Mouse (Mus musculus): ENCODE data around the gene Klhdc10. TPM values are rescaled to one million over a fixed set of nuclear protein-coding genes. Genes with fewer than 3 reads are reported as not detected.
"Not testable (repeated sequence)": the region's sequence is repeated elsewhere in the genome, so short reads cannot be mapped to it uniquely, and the experiment has no call there.

The Klhdc10 gene
- 100 to 1,000 TPM; 132 to 157 TPM for total RNA-seq (2021)
- long read RNA-seq, full-length matches to known transcripts, result 12 of 25 reads
- long read RNA-seq, partial matches to known transcripts, result 2 of 25 reads
- long read RNA-seq, other reads (novel, unspliced or antisense), result 11 of 25 reads

DNA sequence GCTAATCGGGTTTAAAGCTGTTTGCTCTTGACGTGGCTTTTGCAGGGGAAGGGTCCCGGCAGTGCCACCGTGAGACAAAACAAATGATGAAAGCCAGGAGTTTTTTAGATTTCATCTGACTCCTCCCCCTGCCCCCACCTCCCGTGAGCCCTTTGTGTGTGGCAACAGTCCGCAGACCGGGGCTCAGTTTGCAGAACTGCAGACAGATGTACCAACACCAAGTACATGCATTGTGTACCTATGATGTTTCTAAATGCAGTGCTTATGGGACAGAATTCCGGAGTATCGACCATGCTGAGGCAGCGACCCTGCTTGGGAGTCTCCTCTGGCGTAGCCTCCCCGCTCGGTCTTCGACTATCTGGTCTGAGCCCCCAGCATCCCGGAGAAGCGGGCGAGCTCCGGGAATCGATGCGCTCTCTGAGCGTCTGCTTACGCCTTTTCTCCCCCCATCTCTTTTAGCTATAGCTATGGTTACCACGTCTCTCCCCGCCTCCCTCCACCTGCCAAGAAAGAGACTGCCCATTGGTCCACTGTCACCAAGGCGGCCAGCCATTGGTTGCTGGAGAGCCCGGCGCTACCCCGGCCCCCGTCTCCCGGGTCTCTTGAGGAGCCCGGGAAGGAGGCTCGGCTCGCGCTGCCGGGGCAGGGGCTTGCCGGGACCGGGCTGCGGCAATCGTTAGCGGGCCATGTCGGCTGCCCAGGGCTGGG is at the start of gene Klhdc10:
Gene Klhdc10, plus strand, starts transcription at position 561 of the 708 bp plus-strand sequence.
- DNase-seq (ENCODE audit: low spot score in 2 of 2), result peak; percentile 100

DNA sequence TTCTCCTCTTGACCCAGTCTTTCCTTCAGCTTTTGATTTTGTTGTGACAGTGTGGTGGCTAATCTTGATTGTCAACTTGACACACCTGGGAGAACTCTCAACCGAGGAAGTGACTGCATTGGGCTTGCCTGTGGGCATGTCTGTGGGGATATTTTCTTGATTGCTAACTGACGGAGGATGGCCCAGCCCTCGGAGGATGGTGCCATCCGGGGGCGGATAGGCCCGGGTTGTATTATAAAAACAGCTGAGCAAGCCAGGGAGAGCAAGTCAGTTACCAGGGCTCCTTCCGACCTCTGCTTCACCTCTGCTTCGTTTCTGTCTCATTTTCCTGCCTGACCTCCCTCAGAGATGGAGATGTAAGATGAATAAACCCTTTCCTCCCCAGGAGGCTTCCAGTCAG is 48.9 kb upstream of the Klhdc10 start:
- no peak for DNase-seq (ENCODE audit: low spot score in 2 of 2)

DNA sequence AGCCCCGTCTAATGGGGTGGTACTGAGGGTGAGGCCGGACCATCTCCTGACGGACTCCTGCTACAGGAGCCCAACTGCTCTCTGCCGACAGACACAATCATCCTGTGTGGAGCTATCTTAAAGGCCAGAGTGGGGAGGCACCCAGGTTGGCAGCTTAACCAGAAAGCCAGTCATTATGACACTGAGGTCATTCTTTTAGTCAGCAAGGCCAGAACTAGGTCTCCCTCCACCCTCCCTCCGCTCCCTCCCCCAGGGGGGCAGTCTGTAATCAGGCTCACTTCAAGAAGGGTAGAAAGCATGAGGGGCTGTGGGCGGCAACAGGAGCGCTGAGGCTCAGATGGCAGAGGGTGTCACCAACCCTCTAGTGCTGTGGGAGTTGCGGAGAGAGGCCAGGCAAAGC is 48.0 kb upstream of the Klhdc10 start:
- no peak for DNase-seq (ENCODE audit: low spot score in 2 of 2)

DNA sequence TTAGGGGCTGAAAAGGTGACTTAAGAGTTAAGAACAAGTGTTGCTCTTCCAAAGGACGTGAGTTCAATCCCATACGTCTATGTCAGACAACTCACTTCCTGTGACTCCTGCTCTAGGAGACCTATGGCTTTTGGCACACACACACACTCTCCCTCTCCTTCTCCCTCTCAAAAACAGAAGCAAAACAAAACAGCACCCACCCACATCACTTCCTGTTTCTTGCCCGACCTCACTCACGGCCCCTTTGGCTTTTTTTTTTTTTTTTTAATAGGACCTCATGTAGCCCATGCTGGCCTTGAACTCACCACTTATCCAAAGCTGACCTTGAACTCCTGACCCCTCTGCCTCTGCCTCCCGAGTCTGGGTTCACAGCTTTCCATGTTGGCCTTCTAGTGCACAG is 46.9 kb upstream of the Klhdc10 start:
- no peak for DNase-seq (ENCODE audit: low spot score in 2 of 2)

DNA sequence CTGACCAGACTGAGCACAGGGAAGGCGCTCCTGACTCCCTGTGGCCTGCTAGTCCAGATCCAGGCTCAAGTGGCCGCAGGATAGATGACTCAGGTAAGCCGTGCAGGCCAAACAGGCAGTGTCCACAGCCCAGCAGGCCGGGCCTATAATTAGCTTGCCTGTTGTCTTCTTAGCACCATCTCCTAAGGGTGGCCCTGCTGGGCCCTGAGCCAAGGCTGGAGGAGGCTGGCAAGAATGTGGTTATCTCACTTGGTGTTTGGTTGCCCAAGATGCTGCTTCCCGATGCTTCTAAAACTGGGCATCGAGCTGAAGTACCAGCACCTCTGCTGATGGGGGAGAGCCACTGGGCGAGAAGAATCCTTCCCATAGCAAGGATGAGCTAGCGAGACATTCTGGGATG is 46.0 kb upstream of the Klhdc10 start:
- no peak for DNase-seq (ENCODE audit: low spot score in 2 of 2)

DNA sequence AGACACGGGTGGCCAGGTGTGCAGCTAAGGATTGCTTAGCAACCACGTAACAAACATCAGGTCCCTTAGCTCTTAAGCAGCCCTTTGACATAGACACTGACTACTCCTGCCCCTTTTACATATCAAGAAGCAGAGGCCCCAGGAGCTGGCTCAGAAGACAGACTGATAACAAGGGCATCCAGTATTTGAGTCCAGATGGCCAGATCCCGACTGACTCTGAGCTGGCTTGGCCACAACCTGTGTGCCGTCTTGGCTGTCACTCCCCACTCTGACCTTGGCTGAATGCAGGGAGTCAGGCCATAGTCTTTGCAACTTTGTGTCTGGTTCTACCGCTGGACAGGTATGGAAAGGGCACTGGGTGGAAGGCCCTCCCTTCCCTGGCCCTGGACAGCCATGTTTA is 45.5 kb upstream of the Klhdc10 start:
- DNase-seq (ENCODE audit: low spot score in 2 of 2), result no peak

DNA sequence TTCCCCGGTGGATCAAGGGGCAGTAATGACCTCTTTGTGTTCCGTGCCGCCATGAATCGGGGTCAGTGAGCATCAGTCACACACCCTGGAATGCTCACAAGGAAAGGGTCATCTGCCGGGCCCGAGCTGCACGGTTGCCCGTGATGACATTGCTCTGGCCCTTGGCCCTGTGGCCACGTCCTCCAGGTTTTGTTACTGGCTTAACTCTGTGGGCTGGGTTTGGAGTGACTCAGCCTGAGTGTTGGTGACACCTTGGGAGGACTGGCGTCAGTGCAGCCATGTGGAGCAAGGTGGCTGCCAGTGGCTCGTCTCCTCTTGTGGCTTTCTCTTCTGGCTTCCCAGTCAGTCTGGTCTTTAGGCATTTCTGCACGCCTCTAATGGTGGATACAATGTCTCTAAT is 45.0 kb upstream of the Klhdc10 start:
- DNase-seq (ENCODE audit: low spot score in 2 of 2), result no peak

DNA sequence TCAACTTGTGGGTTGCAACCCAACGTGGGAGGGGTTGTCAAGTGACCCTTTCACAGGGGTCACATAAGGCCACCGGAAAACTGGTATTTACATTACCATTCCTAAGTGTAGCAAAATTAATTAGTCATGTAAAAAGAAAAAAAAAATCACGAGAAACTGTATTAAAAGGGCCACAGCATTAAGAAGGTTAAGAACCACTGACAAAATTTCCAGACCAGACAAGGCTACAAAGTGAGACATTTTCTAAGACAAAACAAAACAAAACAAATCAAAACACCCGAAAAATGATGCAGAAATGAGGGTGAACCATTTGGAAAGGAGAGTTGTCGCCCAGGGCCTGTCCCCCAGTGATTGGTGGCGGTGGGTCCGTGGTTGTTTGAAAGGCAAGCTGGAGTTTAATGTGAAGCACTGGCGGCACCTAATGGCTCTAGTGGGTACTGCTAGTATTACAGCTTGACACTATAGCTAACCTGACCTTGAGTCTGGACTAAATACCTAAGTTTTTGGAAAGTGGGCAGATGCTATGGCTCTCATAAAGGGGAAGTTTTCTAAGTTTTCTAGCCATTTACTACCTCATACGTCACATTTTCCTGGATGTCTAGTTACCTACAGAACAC is 44.0 kb upstream of the Klhdc10 start:
- peak; percentile 86 to 91 for DNase-seq (ENCODE audit: low spot score in 2 of 2)

DNA sequence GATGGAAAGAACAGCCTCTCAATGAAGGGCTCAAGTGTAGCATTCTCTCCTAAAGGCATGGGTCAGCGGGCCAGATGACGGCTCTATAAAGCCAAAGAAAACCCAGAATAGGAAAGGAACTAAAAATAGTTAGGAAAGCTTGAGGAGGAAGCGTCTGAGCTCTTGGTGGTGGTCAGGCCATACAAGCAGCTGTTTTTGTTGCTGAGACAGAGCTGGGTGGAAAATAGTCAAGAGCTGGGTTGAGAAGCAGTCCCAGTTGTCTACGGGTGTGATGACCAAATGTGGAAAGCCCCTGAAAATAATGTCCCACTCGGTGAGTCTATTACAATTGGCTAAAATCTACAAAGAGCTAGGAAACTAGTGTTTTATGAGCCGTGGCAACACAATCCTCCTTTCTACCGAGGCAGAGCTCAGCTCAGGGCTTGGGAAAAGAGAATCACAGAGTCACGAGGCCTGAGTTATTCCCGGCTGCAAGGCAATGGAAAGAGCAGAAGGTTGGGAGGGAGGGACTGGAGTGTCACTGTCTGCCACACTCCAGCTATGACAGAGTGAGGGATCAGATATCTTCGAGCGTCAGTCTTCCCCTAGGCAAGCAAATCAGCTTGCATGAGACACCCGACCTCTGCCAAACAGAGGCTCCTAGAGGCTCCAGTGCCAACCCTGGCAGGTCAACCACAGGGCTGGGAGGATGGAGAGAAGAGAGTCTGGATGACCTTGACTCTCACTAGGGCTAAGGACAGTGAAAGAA is 41.7 kb upstream of the Klhdc10 start:
- no peak for DNase-seq (ENCODE audit: low spot score in 2 of 2)

DNA sequence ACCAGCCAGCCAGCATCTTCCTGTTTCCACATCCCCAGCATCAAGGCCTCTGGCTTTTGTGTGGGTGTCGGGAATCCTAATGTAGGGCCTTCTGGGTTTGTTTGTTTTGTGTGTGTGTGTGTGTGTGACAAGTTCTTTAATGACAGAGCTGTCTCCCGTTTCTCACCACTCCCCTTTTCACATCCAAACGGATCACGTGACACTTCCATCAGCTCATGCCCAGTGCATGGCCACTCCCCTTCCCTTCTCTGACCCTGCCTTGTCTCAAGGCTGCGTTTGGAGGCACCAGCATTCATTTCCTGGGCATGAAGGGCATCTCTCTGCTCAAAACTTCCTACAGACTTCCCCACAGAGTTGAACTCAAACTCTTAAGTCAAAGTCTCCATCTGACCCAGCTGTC is 37.9 kb upstream of the Klhdc10 start:
- DNase-seq (ENCODE audit: low spot score in 2 of 2), result no peak

DNA sequence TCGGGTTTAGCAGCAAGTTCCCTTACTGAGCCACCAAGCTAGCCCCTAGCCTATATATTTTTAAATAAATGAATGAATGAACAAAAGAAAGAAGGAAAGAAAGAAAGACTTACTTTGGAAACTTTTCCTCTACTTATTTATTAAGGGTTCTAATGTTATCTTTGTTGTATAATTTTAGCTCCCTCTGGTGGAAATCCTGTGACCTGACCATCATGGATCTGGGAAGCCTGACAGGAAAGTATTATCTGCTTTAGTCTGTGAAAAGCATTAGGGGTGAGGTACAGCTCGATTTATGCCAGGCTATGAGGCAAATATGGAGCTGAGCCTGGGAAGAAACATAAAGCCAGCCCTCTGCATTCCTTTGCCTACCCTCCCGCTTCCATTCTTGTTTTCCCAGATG is 32.4 kb upstream of the Klhdc10 start:
- no peak for DNase-seq (ENCODE audit: low spot score in 2 of 2)

DNA sequence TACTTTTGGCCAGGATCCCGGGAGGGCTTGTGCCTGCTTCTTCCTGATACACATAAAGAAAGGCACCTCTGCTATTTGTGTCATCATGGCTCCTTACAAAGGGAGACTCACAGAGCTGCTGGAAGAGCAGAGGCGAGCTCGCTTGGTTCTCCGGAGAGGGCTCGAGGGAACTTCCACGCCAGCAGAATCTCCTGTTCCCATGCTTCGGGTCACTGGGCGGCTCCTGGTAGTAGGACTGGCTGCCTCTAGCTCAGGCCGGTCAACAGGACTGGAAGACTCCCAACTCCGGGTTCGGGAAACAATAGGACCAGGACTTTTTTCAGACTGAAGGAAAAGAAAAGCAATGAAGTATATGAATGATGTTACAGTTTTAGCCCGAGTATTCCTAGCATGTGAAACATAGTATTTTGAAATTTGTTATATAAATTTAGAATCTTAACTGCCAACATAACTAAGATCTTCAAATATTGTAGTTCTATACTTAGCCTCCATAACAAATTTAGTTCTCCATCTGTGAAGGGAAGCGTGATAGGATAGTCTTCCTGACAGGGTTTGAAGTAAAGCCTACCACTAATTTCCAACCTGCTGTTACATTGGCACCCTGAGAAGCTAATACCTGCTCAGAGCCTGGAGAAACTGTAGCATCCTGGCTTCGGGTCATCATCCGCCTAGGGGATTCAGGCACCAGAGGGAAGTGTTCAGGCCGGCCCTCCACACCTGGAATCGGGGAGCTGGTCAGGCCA is 28.9 kb upstream of the Klhdc10 start:
- no peak for DNase-seq (ENCODE audit: low spot score in 2 of 2)

DNA sequence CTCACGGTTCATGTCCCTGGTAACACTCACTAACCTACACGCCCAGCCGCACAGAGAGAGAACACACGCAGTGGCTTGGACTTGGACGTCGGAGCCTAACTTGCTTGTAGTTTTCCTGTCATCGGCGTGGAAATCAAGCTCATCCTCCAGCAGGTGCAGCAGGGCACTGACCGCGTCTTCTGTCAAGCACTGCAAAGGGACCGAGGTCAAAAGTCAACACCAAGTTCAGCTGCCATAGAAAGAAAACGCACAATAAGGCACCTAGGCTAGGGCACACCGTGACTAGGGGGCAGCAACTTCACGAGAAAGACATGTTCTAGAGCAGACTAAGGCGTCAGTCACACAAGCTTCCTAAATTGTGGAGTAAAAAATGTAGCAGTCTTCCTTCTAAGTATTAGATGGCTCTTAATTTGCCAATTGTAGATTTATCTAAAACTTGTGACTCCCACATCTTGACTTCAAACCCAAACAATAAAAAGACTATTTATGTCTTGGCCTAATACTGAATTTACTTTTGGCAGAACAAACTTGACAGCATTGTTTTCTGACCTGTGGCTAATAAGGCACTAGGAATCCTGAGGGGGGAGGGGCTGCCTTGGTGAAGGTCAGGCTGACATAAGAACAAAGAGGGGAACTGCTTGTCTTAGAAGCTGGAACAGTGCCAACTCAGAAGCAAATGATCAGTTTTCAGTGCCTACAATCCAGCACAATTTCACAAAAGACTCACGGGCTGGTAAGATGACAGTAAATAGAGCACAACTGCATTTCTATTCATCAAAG is 26.7 kb upstream of the Klhdc10 start:
- DNase-seq (ENCODE audit: low spot score in 2 of 2), result no peak

DNA sequence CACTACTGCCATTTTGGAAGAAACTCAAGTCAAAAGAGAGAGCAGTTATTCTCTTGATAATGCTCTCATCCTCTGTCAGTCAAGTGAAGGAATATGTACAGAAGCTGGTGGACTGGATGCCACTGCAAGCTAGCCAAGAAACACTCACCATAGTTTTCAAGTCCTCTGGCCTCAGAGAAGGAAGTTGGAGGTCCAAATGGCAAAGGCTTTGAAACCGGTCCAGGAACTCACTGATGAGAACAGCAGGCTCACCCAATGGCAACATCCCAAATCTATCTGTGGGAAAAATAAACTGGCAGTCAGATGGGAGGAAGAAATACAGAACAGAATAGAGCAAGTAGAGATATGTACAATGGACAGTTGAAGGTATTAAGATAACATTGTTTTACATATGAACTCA is 25.9 kb upstream of the Klhdc10 start:
- DNase-seq (ENCODE audit: low spot score in 2 of 2), result peak in 1 of 2 experiments; percentile 33

DNA sequence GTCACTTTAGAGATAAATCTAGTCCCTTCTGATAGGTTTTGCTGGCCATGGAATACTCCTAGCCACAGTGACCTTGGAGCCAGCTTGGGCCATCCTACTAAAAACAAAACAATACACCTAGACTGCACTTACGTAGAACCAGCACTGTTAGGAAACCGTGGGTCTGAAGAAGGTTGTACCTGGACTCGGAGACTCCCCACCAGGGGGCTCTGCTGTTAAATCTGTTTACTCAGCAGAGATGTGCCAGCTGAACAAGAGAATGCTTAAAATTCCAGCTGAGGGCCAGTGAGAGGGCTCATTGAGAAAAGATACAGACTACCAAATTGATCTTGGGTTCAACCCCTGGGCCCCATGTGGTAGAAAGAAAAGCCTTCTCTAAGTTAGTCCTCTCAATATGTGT is 20.6 kb upstream of the Klhdc10 start:
- no peak for DNase-seq (ENCODE audit: low spot score in 2 of 2)

DNA sequence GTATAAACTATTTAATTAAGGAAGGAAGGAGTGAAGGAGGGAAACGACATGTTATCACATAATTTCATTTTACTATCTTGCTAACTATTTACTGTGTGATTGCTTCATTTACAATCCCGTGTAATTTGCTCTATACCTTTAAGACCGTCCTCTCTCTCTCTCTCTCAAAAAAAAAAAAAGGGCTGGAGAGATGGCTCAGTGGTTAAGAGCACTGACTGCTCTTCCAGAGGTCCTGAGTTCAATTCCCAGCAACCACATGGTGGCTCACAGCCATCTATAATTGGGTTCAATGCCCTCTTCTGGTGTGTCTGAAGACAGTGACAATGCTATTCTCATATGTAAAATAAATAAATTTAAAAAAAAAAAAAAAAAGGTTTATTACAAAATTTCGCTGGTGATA is 11.4 kb upstream of the Klhdc10 start:
- DNase-seq (ENCODE audit: low spot score in 2 of 2), result not testable (repeated sequence)

DNA sequence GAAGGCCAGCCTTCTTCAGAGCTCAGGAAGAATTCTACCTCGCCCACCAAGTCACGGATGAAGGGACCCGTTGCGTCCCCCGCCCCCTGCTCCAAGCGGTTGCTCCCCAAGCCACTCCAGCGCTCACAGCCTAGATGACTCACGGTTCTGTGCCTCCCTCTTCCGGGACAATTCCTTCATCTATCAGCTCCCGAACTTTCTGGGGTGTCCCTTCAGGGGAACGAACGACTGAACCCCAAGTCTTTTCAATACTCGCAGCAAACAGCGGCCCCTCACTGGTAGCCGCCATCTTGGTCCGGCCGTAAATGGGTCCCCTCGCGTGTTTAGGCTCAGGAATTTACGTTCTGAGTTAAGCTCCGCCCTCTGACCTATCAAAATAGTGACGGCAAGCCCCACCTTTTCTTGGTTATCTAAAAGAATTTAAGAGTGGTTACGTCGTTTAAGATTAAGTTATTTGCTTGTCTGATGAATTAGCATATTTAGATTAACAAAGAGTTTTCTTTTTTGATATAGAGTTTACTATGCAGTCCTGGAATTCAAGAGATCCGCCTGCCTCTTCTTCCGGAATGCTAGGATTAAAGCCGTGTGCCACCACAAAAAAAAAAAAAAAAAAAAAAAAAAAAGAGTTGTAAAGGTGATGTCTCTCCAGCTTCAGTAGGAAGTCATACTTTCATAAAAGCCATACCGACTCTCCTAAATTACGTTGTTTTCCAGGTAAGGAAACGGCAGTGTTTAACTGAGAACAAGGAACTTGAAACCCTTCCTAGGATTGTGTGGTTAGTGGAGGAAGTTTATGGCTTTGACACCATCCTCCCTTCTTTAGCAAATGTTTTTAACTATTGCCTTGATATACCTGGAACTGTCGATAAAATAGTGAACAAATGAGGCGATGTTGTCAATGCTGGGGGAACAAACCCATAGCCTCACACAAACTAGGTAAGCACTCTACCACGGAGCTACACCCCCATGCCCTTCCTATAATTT is 10.7 kb upstream of the Klhdc10 start, which contains the start of gene Zc3hc1:
Gene Zc3hc1, minus strand, starts transcription at position 315 of the 984 bp plus-strand sequence.
- peak; percentile 68 to 77 for DNase-seq (ENCODE audit: low spot score in 2 of 2)

DNA sequence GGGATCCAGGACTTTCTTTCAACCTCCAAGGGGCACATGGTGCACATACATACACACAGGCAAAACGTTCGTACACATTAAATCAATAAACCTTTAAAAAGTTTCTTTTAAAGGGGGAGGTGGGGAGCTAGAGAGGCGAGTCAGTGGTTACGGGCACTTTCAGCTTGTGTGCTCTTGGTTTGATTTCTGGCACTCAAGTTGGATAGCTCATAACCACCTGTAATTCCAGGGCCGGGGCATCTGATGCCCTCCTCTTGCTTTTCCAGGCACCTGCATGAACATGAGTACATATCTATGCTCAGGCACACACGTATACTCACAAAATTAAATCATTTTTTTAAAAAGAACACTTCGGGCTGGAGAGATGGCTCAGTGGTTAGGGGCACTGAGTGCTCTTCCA is 9.7 kb upstream of the Klhdc10 start:
- no peak for DNase-seq (ENCODE audit: low spot score in 2 of 2)

DNA sequence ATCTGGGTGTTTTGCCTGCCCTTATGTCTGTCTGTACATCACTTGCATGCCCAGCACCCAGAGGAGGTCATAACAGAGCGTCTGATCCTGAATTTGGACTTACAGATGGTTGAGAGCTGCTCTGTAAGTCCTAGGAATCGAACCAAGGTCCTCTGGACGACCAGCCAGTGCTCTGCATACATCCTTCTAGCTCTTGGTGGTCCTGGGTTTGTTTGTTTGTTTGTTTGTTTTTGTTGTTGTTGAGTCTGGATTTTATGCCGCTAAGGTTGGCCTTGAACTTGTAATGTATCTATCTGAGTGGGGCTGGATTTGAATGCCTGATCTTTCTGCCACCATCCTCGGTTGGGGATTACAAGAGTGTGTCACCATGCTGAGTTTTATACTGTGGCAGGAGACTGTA is 1.5 kb upstream of the Klhdc10 start:
- DNase-seq (ENCODE audit: low spot score in 2 of 2), result no peak
